Mouse (Mus musculus) hindbrain, embryonic 14.5 days (tissue): ENCODE results near the gene Col5a1. TPM values are rescaled to one million over a fixed set of nuclear protein-coding genes. Genes with fewer than 3 reads are reported as not detected.

Experiments
- ATAC-seq: fragments of 200-750 bp; cut with Nextera tagmentation; 2 replicates; pipeline ENCODE4 v1.8.0; 2017; ENCODE audit warnings: moderate number of reproducible peaks, mild to moderate bottlenecking, moderate TSS enrichment, moderate library complexity; ENCODE audit not compliant: low FRiP score
- DNase-seq: peaks from one replicate; pipeline ENCODE4 v3.0.0-alpha.2; 2015; ENCODE audit warnings: low spot score
- H3K27ac ChIP-seq: fragments of 300-500 bp; sonication (generic); 2 replicates; pipeline ENCODE4 v1.5.1; 2014; ENCODE audit warnings: mild to moderate bottlenecking, moderate library complexity
- H3K27me3 ChIP-seq: fragments of 300-500 bp; sonication (generic); 2 replicates; pipeline ENCODE4 v1.6.1; 2014; ENCODE audit warnings: mild to moderate bottlenecking, low read length, mixed read lengths; ENCODE audit not compliant: control insufficient read depth, insufficient read depth
- H3K36me3 ChIP-seq: fragments of 300-500 bp; sonication (generic); replicated peaks from 2 replicates; pipeline ENCODE4 v1.6.1; 2014; ENCODE audit not compliant: control insufficient read depth, insufficient read depth
- H3K4me1 ChIP-seq: fragments of 300-500 bp; sonication (generic); replicated peaks from 2 replicates; pipeline ENCODE4 v1.6.1; 2014; ENCODE audit warnings: antibody characterized with exemption, low read length, mixed read lengths; ENCODE audit not compliant: control insufficient read depth, insufficient read depth
- H3K4me2 ChIP-seq: fragments of 300-500 bp; sonication (generic); replicated peaks from 2 replicates; pipeline ENCODE4 v1.6.1; 2014; ENCODE audit warnings: mild to moderate bottlenecking, moderate library complexity
- H3K4me3 ChIP-seq: fragments of 300-500 bp; sonication (generic); replicated peaks from 2 replicates; pipeline ENCODE4 v1.5.1; 2014; ENCODE audit warnings: mild to moderate bottlenecking, low read length
- H3K9ac ChIP-seq: fragments of 300-500 bp; sonication (generic); 2 replicates; pipeline ENCODE4 v1.6.1; 2014
- H3K9me3 ChIP-seq: fragments of 300-500 bp; sonication (generic); 2 replicates; pipeline ENCODE4 v1.6.1; 2016; ENCODE audit warnings: low read length; ENCODE audit not compliant: control insufficient read depth
- WGBS: fragments of 180-500 bp; shearing (Covaris S2); extraction: QIAGEN DNeasy Blood & Tissue Kit; methylation state at CpG from one replicate; pipeline ENCODE4 v1.1.7; 2014; 5-methylcytosine and 5-hydroxymethylcytosine counted together
- polyA plus RNA-seq: library from polyadenylated mRNA; unstranded; fragments of >200 nt; fragmentation: Nextera tagmentation; extraction: Ambion mirVana; gene quantifications from 2 replicates; pipeline ENCODE4 v1.2.1, GENCODE M21; 2014

Col5a1 gene
- polyA plus RNA-seq, 1 experiment from 2014 or later, result 14.7 TPM

DNA sequence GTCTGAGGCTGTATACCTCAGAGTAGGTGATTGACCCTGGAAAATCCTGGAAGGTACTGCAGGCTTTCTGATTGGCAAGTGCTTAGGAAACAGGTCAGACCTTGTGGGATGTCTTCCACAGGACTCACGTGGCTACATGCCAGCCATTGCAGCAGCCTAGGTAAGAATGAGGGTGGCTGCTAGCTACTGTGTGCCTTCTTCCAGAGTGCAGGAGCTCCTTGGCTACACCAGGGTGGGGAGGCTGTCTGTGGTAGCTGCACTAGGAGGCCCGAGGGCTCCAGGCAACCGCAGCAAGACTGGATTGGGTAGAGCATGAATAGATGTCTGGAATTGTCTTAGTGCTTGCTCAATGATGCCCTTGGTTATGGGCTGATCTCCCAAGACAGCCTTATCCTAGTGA, 38.2 kb downstream of the Col5a1 start:
- Histone ChIP-seq H3K4me1 (no peaks in the 10 kb centered on the region), H3K4me2 (no peak overlapping the region), H3K4me3 (no peak overlapping the region), H3K27me3 (no peaks in the 10 kb centered on the region), H3K27ac (no peak overlapping the region), H3K9me3 (no peaks in the 10 kb centered on the region), H3K36me3 (no peaks in the 10 kb centered on the region), H3K9ac (no peak overlapping the region)
- 90% methylated on average over 3 of the region's 3 CpGs for WGBS
- ATAC-seq, result no peak
- no peak for DNase-seq

DNA sequence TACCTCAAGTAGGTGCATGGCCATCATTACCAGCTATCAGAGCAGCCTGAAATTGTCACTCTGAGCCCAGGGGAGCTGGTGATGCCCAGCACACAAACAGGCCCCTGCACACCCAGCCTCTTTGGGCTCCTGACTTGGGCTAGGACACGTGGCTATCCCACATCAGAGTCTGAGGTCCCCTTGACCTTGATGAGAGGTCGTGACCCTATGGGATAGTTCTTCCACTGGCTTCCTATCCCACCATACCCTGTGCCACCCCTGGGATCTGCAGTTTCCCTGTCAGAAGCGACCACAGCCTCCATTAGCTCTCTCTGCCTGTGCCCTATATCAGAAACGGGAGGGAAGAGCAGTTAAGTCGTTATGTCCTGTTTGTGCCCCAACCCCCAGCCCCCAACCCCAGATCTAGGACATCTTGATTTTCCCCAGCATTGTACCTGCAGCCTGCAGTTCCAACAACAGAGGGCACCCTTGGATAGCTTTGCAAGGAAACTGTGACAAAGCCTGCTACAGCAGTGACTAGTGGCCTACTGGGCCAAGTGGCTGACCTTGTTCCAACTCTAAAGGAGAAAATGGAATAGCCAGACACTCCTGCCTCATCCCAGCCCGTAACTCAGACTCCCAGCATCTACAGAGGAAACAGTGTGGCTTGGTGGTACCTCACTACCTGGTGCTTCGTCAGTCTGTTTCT, 40.4 kb downstream of the Col5a1 start:
- Histone ChIP-seq H3K4me2 (no peak overlapping the region), H3K4me3 (no peak overlapping the region), H3K36me3 (no peaks in the 10 kb centered on the region), H3K27ac (no peak overlapping the region), H3K27me3 (no peaks in the 10 kb centered on the region), H3K9ac (no peak overlapping the region), H3K4me1 (no peaks in the 10 kb centered on the region), H3K9me3 (no peaks in the 10 kb centered on the region)
- peak; percentile 51; the same call in 1 of the 2 replicates for ATAC-seq
- DNase-seq, result peak; percentile 85
- 69% methylated on average over 7 of the region's 7 CpGs for WGBS

GRCm38 (mm10) chr2:27930471-27931015, 44.3 kb downstream of the Col5a1 start:
- Histone ChIP-seq H3K4me3 (no peak overlapping the region), H3K27me3 (no peaks in the 10 kb centered on the region), H3K27ac (no peak overlapping the region), H3K4me2 (no peak overlapping the region), H3K9me3 (no peaks in the 10 kb centered on the region), H3K4me1 (no peaks in the 10 kb centered on the region), H3K36me3 (no peaks in the 10 kb centered on the region), H3K9ac (no peak overlapping the region)
- 93% methylated on average over 5 of the region's 5 CpGs for WGBS
- ATAC-seq (no peak), DNase-seq (no peak)

- H3K4me1 ChIP-seq, result no peaks in the 10 kb centered on the region
- H3K9ac ChIP-seq, result no peak overlapping the region
- no peak for DNase-seq
- H3K4me2 ChIP-seq, result no peak overlapping the region
- H3K9me3 ChIP-seq, result no peaks in the 10 kb centered on the region
- no peaks in the 10 kb centered on the region for H3K36me3 ChIP-seq
- WGBS, result 81% methylated on average over 6 of the region's 6 CpGs
- no peaks in the 10 kb centered on the region for H3K27me3 ChIP-seq
- ATAC-seq, result no peak
- no peak overlapping the region for H3K4me3 ChIP-seq
- no peak overlapping the region for H3K27ac ChIP-seq
Measured at GRCm38 (mm10) chr2:27931130-27931529, 44.9 kb downstream of the Col5a1 start.

DNA sequence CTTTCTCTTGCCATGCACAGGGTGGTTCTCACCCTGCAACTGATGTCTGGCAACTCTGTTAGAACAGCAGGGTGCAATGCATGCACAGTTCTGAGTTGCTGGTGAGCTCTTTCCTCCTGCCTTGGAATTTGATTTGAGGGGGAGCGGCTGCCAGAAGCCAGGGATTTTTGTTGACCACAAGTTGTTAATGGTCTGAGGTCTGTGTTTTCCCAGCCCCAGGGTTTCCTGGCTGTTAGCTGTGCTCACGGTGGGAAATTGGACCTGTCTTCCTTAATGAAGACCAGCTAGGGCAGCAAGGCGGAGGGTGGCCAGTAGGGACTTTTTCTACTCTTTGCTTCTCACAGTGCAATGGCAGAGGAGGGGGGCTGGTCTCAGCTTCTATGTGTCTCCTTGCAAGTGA, 45.7 kb downstream of the Col5a1 start:
- peak overlapping the region; percentile 10; the same call in 1 of the 2 replicates for H3K27ac ChIP-seq

GRCm38 (mm10) chr2:27934269-27934668, 48.0 kb downstream of the Col5a1 start:
- ATAC-seq, result no peak; the same call in 1 of the 2 replicates
- Histone ChIP-seq H3K9me3 (no peaks in the 10 kb centered on the region), H3K4me2 (no peak overlapping the region), H3K9ac (no peak overlapping the region), H3K36me3 (no peaks in the 10 kb centered on the region), H3K4me1 (no peaks in the 10 kb centered on the region), H3K27me3 (no peaks in the 10 kb centered on the region), H3K27ac (no peak overlapping the region), H3K4me3 (no peak overlapping the region)
- 52% methylated on average over 11 of the region's 11 CpGs for WGBS
- peak; percentile 53 for DNase-seq

More for the DNA sequence above, 45.7 kb downstream of the Col5a1 start:
- H3K4me3 ChIP-seq, result no peak overlapping the region
- H3K4me1 ChIP-seq, result no peaks in the 10 kb centered on the region
- WGBS, result 42% methylated on average over 3 of the region's 3 CpGs
- H3K27me3 ChIP-seq, result no peaks in the 10 kb centered on the region
- H3K36me3 ChIP-seq, result no peaks in the 10 kb centered on the region
- no peak overlapping the region for H3K9ac ChIP-seq
- ATAC-seq (no peak), DNase-seq (no peak)
- no peaks in the 10 kb centered on the region for H3K9me3 ChIP-seq
- H3K4me2 ChIP-seq, result no peak overlapping the region

- Histone ChIP-seq H3K4me1 (no peaks in the 10 kb centered on the region), H3K27ac (no peak overlapping the region), H3K4me3 (no peak overlapping the region)
Measured at GRCm38 (mm10) chr2:27934831-27935230, 48.6 kb downstream of the Col5a1 start.

GRCm38 (mm10) chr2:27935441-27935840, 49.2 kb downstream of the Col5a1 start:
- Histone ChIP-seq H3K27ac (no peak overlapping the region), H3K4me3 (no peak overlapping the region), H3K4me1 (0 out of 2 replicates have a peak, but pooled peaks cover 3% of the 10 kb centered on the region), H3K4me2 (no peak overlapping the region), H3K9ac (no peak overlapping the region), H3K36me3 (no peaks in the 10 kb centered on the region), H3K27me3 (no peaks in the 10 kb centered on the region), H3K9me3 (no peaks in the 10 kb centered on the region)
- ATAC-seq (no peak), DNase-seq (no peak)
- 98% methylated on average over 2 of the region's 2 CpGs for WGBS

More at GRCm38 (mm10) chr2:27934831-27935230, 48.6 kb downstream of the Col5a1 start:
- Histone ChIP-seq H3K36me3 (no peaks in the 10 kb centered on the region), H3K27me3 (no peaks in the 10 kb centered on the region), H3K9ac (no peak overlapping the region), H3K9me3 (no peaks in the 10 kb centered on the region), H3K4me2 (no peak overlapping the region)
- DNase-seq, result no peak
- 92% methylated on average over 9 of the region's 9 CpGs for WGBS
- no peak for ATAC-seq

- no peak for ATAC-seq
- peak; percentile 70 for DNase-seq
- 64% methylated on average over 9 of the region's 9 CpGs for WGBS
Measured at GRCm38 (mm10) chr2:27936607-27937191, 50.5 kb downstream of the Col5a1 start.

More at GRCm38 (mm10) chr2:27936607-27937191, 50.5 kb downstream of the Col5a1 start:
- Histone ChIP-seq H3K9ac (no peak overlapping the region), H3K4me2 (no peak overlapping the region), H3K4me1 (0 out of 2 replicates have a peak, but pooled peaks cover 4% of the 10 kb centered on the region), H3K4me3 (no peak overlapping the region), H3K36me3 (no peaks in the 10 kb centered on the region), H3K27me3 (no peaks in the 10 kb centered on the region), H3K27ac (no peak overlapping the region), H3K9me3 (no peaks in the 10 kb centered on the region)
